Mouse (Mus musculus): ENCODE measurements at regions not wholly inside any gene's neighbourhood (a gene's known extent, or its start where the extent isn't known, plus 50 kb on each side); places are given as distances from the start of the nearest gene placed in this dataset.

- TF ChIP-seq MAFK (IDR thresholded peaks at IDR 0.05; ENCODE audit: insufficient read depth, low read depth, low read length) (no peak), CHD2 (IDR thresholded peaks at IDR 0.05; ENCODE audit: low read depth, low read length) (no peak), HCFC1 (IDR thresholded peaks at IDR 0.05; ENCODE audit: borderline replicate concordance, insufficient read depth, low read length) (no peak)
Observed at GRCm38 (mm10) chr14:99451110-99451795, 152.8 kb downstream of the Klf5 start.

Data from ES-E14 (cell line).